Mouse (Mus musculus): Measurements from ENCODE around the gene Pbrm1. TPM values are rescaled to one million over a fixed set of nuclear protein-coding genes. Genes with fewer than 3 reads are reported as not detected.

Gene Pbrm1
- total RNA-seq (2023), result 10 to 100 TPM; 50.0 to 53.1 TPM

DNA sequence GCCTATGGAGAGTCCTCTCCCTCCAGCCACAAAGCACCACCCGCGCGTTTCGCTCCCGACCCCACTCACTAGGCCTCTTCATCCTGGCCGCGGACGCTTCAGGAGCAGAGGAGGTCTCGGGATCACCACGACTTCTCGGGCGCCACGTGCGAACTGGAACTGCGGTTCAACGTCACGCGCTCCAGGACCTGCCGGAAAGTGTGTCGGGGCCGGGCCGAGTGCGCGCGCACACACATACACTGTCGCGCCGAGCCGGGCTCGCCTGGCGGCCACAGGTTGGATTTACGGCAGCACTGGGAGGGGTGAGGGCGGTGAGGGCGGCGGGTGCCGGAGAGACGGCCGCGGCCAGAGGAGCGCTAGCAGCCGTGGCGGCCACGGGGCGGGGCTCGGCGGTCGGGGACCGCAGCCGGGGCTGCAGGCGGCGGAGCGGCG is at the start of gene Pbrm1, which contains the start of gene Gnl3:
Gene Pbrm1 (plus strand): TSS at position 279 of the 432 bp plus-strand sequence.
Gene Gnl3 (minus strand): TSS at position 293 of the 432 bp plus-strand sequence.

DNA sequence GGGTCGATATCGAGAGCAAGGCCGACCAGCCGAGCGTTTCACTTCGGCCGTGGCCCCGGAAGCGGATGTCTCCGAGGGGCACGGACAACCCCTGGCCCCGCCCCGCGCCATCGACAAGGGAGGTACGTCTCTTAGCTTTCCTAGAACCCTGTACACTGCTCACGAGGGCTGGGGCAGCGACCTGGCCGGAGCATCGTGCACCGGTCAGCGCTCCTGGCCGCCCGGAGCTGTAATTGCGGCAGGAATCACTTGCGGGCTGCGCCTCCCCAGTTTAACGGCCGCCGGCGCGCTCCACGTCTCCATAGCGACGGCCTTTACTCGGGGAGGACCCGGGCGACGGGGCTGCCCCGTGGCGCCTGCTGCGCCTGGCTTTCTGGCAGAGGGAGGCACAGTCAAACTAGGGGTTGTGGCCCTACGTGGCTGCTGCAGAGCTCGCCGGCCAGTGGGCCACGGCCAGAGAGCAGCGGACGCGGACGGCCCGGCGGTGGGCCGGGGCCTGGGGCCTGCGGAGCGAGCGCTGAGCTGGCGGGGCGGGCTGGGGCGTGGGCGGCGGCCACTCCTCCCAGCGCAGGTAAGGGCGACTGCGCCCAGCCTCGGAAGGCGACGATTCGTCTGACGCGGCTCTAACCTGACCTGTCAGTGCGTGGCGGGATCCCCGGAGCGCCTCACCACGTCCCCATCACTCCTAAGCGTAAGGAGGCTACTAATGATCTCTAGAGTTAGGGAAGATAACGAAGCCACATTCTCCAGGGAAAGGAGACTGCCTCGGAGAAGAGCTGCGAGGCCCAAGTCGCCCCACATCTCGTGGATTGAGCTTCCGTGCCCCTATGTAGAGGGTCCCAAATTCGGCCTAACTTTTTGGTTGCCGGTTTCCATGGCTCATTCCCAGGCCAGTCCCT is 17.4 kb upstream of the Pbrm1 start, which contains the start of the genes Glt8d1 and Spcs1:
Gene Glt8d1 (plus strand): TSS at position 94 of the 899 bp plus-strand sequence.
Gene Spcs1 (minus strand): TSS at position 366 of the 899 bp plus-strand sequence.

DNA sequence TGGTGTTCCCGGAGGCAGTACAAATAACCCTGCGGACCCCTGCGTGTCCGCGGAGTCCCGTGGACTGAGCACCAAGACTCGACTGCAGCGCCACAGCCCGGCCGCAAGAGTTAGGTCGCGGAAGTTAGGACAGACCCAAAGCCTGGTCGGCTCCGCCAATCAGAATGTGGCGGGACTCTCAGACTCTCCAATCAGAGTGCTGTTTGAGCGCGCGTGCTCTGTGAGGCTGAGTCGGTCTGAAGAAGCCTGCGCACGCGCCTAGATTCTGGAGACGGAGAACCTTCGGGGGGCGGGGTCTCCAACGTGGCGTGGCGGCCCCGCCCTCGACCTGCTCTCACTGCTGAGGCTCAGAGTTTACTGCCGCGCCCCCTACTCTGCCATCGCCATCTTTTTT is 109.9 kb downstream of the Pbrm1 start, which contains the start of gene Smim4:
Gene Smim4 (minus strand): TSS at position 131 of the 394 bp plus-strand sequence.

DNA sequence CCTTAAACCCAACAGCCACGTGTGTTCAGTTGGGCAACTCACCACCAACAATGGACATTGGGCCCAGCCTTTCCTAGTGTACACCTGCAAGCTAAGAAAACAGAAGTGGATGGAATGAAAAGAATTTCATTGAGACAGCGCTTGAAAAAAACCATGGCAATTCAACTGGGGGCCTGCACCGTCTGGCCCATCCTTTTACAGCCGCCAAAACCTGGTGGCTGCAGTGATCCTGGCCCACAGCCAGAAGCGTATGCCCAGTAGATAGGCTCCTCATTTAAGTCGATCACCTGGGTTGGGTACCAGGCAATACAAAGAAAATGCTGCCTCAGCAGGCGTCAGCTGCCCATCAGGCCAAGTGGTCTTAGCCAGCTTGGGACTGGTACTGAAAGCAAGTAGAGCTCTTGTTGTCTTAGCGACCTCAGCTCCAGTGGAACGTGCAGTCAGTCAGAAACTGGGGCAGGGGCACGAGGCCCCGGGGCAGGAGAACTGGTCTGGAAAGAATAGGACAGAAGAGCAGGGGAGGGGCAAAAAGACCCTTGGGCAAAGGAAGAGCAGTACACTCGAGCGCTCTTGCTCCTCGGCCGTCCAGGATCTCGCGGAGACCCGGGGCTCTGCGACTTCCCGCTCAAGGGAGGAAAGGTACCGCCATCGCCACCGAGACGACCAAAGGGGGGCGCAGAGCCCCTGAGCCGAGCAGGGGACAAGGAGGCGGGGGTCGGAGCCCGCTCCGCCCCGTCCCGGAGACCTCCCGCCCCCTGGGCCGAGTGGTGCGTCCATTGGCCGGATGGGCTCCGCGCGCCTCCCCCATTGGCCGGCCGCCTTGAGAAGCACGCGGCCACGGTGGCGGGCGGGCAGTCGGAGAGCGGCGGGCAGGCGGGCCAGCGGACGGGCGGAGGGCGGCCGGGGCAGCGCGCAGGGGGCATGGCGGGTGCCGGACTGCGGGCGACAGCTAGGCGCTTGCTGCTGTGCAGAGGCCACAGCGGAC is 111.6 kb downstream of the Pbrm1 start, which contains the start of gene Nt5dc2:
Gene Nt5dc2 (plus strand): TSS at position 818 of the 985 bp plus-strand sequence.

DNA sequence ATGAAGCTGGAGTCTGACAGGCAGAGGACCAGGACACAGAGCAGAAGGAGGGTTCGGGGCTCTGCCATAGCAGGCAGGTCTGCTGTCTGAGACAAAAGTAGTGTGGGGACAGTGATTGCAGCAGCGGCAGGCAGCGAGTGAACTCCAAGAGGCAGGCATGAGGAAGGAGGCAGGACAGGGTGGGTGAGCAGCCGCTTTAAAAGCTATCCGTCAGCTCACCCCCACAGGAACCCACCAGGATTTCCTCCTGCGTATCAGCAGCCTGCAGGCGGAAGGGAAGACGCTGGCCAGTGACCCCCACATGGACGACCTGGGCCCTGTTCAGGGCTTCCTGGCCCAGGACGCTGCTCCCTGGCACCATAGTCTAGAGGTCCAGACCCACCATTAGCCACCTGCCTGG is 149.5 kb downstream of the Pbrm1 start, which contains the start of gene Stab1:
Gene Stab1 (minus strand): TSS at position 217 of the 400 bp plus-strand sequence.

Other genes starting within 250 kb of the Pbrm1 start
- 10 to 100 TPM; 13.2 to 16.0 TPM for gene Tmem110, start 193.5 kb upstream of the Pbrm1 start, total RNA-seq (2023)
- 1 to 10 TPM in 1 of 2 experiments, under 1 TPM in 1; 0.87 to 1.2 TPM for gene Mustn1, start 139.9 kb upstream of the Pbrm1 start, total RNA-seq (2023)
- gene Itih4, start 132.7 kb upstream of the Pbrm1 start, total RNA-seq (2023), result under 1 TPM in 1 of 2 experiments, not detected in 1; 0.31 TPM
- gene Itih3, start 95.4 kb upstream of the Pbrm1 start, total RNA-seq (2023), result not detected
- gene Itih1, start 75.8 kb upstream of the Pbrm1 start, total RNA-seq (2023), result not detected
- gene Nek4, start 67.8 kb upstream of the Pbrm1 start, total RNA-seq (2023), result 1 to 10 TPM; 3.0 to 4.3 TPM
- gene Glt8d1, start 17.7 kb upstream of the Pbrm1 start, total RNA-seq (2023), result 10 to 100 TPM; 12.1 to 15.0 TPM
- 10 to 100 TPM; 72.3 to 84.1 TPM for gene Spcs1, start 17.5 kb upstream of the Pbrm1 start, total RNA-seq (2023)
- gene Gnl3, start within 50 bp of the Pbrm1 start, total RNA-seq (2023), result 10 to 100 TPM; 47.4 to 66.5 TPM
- 10 to 100 TPM; 54.9 to 59.6 TPM for gene Smim4, start 109.8 kb downstream of the Pbrm1 start, total RNA-seq (2023)
- gene Nt5dc2, start 111.9 kb downstream of the Pbrm1 start, total RNA-seq (2023), result 10 to 100 TPM; 11.4 to 13.3 TPM
- 1 to 10 TPM; 2.2 to 6.0 TPM for gene Stab1, start 149.5 kb downstream of the Pbrm1 start, total RNA-seq (2023)
- under 1 TPM; 0.75 to 0.87 TPM for gene Tnnc1, start 189.2 kb downstream of the Pbrm1 start, total RNA-seq (2023)
- gene Nisch, start 197.8 kb downstream of the Pbrm1 start, total RNA-seq (2023), result 100 to 1,000 TPM; 288 to 309 TPM
- under 1 TPM; 0.24 to 0.60 TPM for gene Sema3g, start 198.7 kb downstream of the Pbrm1 start, total RNA-seq (2023)
- gene Phf7, start 232.2 kb downstream of the Pbrm1 start, total RNA-seq (2023), result 1 to 10 TPM; 6.6 to 7.2 TPM
- 10 to 100 TPM; 63.9 to 66.0 TPM for gene Bap1, start 232.3 kb downstream of the Pbrm1 start, total RNA-seq (2023)